Mouse (Mus musculus) gastrocnemius, postnatal 4 days (tissue): ENCODE data around the gene Gm4559. TPM values are rescaled to one million over a fixed set of nuclear protein-coding genes. Genes with fewer than 3 reads are reported as not detected.
A peak's percentile ranks its signal among the peaks of the same experiment; 100 is the strongest.
"Not testable (repeated sequence)": the region's sequence is repeated elsewhere in the genome, so short reads cannot be mapped to it uniquely, and the experiment has no call there.

Experiments used
- DNase-seq, 2 experiments: peaks; one replicate each; pipeline ENCODE4 v3.0.0; 2021 to 2022; ENCODE audit warnings: low spot score in 2 of 2, mixed read lengths in 2 of 2
- long read RNA-seq, 2 experiments: library from polyadenylated mRNA; stranded (forward); transcript quantifications; one replicate each; pipeline ENCODE4 v2.0.0; 2021
- total RNA-seq, 2 experiments: library from RNA; stranded (reverse); gene quantifications; 2 replicates each; pipeline ENCODE4 v1.2.3; 2021

The Gm4559 gene
- not detected for total RNA-seq
- long read RNA-seq, experiment 1 = 0 reads
- long read RNA-seq, experiment 2 = 0 reads

- DNase-seq = not testable (repeated sequence)
Measured at GRCm38 (mm10) chr7:142274263-142274662, at the start of gene Gm4559. Gene Gm4559, minus strand, starts transcription at chr7:142274363.

GRCm38 (mm10) chr7:142323396-142324117 is 49.4 kb upstream of the Gm4559 start:
- no peak for DNase-seq

GRCm38 (mm10) chr7:142322641-142323040 is 48.5 kb upstream of the Gm4559 start:
- DNase-seq = no peak

GRCm38 (mm10) chr7:142321637-142322306 is 47.6 kb upstream of the Gm4559 start:
- not testable (repeated sequence) for DNase-seq

- no peak for DNase-seq
Measured at GRCm38 (mm10) chr7:142320906-142321305, 46.7 kb upstream of the Gm4559 start.

- no peak for DNase-seq
Measured at GRCm38 (mm10) chr7:142319124-142319523, 45.0 kb upstream of the Gm4559 start.

- no peak for DNase-seq
Measured at GRCm38 (mm10) chr7:142317216-142317615, 43.1 kb upstream of the Gm4559 start.

- DNase-seq = no peak
Measured at GRCm38 (mm10) chr7:142316558-142316957, 42.4 kb upstream of the Gm4559 start.

- no peak for DNase-seq
Measured at GRCm38 (mm10) chr7:142314600-142315285, 40.6 kb upstream of the Gm4559 start.

GRCm38 (mm10) chr7:142303929-142304328 is 29.8 kb upstream of the Gm4559 start:
- DNase-seq = not testable (repeated sequence)

- no peak for DNase-seq
Measured at GRCm38 (mm10) chr7:142303249-142303648, 29.1 kb upstream of the Gm4559 start, which contains the start of gene Krtap5-4. Gene Krtap5-4, plus strand, starts transcription at chr7:142303549.

- DNase-seq = not testable (repeated sequence)
Measured at GRCm38 (mm10) chr7:142297018-142297417, 22.9 kb upstream of the Gm4559 start, which contains the start of gene Krtap5-1. Gene Krtap5-1, minus strand, starts transcription at chr7:142297118.

- DNase-seq = not testable (repeated sequence)
Measured at GRCm38 (mm10) chr7:142296108-142296507, 21.9 kb upstream of the Gm4559 start.

- no peak for DNase-seq
Measured at GRCm38 (mm10) chr7:142295418-142295817, 21.3 kb upstream of the Gm4559 start.

- DNase-seq = not testable (repeated sequence)
Measured at GRCm38 (mm10) chr7:142293851-142294250, 19.7 kb upstream of the Gm4559 start.

- DNase-seq = not testable (repeated sequence)
Measured at GRCm38 (mm10) chr7:142285910-142286612, 11.9 kb upstream of the Gm4559 start.

GRCm38 (mm10) chr7:142285130-142285835 is 11.1 kb upstream of the Gm4559 start:
- DNase-seq = no peak

GRCm38 (mm10) chr7:142284615-142285080 is 10.5 kb upstream of the Gm4559 start:
- DNase-seq = peak; percentile 82 to 92

GRCm38 (mm10) chr7:142284023-142284591 is 9.9 kb upstream of the Gm4559 start:
- peak; percentile 25 to 67 for DNase-seq

GRCm38 (mm10) chr7:142282847-142283246 is 8.7 kb upstream of the Gm4559 start:
- DNase-seq = not testable (repeated sequence)
